Mouse (Mus musculus) kidney, adult 18-20 months (tissue): ENCODE data around the gene Reln.

Source experiments
- DNase-seq: peaks from one replicate; pipeline ENCODE4 v3.0.0; 2021

The Reln gene

DNA sequence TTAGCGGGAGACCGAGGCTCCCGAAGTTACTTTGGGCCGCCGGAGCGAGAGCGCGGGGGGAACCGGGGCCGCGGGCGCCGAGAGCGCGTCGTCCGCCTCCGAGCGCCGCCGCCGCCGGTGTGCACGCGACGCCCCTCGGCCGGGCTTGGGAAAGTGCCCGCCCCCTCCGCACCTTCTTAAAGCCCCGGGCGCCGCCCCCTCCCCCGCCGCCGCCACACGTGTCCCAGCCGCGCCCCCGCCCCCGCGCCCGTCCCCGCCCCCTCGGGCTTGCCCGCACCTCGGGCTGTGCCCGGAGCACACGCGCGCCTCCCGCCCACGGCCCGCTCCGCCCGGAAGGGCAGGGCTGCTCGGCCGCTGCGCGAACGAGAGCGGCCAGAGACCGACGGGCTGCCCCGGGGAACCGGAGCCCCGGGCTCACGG, at the start of gene Reln:
Gene Reln, minus strand, starts transcription at position 147 of the 420 bp plus-strand sequence.
- peak; percentile 6 for DNase-seq

DNA sequence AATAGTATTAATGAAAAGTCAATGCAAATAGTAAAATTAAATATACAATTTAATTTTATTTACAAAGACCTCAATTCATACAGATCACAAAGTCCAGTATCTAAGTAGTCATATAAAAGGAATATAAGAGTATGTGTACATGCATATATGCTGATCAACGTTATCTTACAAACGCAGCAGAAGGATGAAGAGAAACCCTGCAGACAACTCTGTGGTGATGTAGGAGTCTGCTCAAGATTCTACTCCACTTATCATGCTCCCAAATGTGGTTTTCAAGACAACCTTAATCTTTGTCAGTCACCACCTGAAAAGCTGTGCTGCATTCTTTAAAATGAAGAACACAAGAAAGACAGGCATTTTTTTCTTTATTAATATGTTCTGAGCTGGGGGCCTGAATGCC, 44.0 kb upstream of the Reln start:
- DNase-seq: no peak

DNA sequence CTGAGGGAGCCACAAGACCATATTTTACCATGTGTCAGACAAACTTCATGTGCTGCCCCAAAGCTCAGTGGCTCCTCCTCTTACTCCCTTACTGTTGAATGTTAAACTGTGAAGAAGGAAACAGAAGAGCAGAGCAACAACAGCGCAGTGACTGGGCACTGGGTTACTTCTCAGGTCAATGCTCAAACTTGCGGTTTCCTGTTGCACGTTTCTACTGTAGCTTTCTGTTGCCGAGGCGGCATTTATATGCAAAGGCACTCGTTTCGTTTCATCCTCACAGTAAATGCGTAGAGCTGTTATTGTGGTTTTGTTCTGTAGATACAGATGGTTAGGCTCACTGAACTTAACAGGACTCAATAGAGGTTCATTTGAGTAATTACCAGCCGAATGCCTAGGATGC, 16.0 kb upstream of the Reln start:
- DNase-seq: no peak

DNA sequence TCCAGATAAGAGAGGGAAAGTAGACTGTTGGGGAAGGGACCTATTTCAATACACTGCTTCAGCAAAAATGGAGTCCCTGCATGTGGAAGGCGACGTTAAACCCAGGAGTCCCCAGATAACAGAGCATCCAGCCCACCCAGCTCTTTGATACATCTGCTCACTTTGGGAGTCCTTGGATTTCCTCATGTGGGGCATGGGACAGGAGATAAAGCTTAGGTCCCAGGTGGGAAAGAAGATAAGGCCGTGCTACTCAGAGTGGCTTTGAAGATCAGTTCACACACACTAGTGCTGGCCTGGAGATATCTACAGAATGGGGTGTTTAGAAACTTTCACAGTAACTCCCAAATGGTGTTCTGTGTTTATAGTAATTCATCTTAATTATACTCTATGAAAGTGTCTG, 3.9 kb upstream of the Reln start:
- DNase-seq: no peak

DNA sequence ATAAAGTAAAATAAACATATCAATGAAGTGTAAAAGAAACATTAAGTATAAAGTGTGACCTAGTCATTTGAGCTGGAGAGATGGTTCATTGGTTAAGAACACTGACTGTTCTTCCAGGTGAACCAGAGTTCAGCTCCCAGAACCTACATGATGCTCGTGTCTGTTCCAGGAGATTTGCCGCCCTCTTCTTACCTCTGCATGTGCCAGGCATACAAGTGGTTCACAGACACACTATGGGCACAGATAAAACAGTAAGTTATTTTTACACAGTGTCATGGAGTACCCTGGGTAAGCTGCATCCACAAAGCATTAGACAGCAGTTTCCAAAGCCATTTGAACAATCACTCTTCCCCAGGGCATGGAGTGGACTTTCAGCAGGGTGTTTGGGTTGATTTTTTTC, 3.2 kb upstream of the Reln start:
- no peak for DNase-seq

DNA sequence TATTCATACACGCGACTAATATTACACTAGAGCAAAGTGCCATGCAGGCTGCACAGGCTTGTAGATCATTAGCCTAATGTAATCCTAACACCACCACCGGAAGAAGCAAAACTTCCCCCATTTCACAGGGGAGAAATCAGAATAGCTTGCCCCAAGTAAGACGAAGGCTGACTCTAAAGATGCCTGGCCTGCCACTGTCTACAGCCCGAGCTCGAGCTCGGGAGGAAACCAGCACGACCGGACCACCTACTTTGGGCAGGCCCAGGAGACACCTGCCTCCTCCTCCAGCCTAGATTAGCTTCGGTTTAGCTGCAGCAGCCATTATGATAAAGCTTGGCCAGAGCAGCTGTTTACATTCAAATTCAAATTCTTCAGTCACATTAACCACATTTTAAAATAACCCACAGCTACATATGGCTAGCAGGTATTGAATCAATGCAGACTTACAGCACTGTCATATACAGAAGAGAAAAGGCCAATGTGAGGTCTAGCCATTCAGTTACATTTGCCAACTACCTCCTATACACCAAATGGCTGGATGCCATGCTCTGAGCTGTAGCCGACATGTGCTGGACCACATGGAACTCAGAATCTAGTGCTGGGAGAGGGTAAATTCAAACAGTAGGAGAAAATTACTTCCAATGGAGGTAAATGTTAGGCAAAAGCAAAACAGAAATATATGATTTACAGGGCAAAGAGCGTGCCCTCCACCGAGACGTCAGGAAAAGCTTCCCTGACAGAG, 1.6 kb upstream of the Reln start:
- DNase-seq: no peak

DNA sequence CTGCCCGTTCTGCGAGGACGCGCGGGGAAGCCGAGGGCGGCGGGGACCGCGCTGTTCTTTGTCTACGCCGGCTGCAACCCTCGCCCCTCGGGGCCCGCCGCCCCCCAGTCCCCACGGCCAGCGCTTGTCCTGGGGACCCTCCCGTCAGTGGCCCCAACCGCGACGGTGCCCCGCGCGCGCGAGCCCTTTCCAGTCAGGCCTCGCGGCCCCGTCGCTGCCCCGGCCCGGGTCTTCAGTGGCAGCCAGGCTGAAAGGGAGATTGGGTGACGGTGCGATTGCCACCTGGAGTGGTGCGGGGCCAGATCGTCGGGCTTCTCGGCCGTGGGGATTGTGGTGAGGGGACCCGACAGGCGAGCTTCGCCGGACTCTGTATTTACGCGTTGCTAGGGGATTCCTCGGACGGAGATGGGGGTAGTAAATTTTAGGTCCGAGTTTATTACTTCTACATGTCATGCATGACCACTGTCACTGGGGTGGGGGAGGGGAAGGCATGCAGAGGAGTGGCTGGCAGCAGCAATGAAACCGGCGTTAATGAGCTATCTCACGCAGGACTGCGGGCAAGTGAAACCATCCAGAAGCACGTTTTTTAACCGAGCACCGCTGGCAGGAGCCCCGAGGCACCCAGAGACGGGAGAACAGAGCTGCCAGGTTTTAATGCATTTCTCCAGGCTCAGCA, 612 bp upstream of the Reln start:
- DNase-seq: peak; percentile 14

DNA sequence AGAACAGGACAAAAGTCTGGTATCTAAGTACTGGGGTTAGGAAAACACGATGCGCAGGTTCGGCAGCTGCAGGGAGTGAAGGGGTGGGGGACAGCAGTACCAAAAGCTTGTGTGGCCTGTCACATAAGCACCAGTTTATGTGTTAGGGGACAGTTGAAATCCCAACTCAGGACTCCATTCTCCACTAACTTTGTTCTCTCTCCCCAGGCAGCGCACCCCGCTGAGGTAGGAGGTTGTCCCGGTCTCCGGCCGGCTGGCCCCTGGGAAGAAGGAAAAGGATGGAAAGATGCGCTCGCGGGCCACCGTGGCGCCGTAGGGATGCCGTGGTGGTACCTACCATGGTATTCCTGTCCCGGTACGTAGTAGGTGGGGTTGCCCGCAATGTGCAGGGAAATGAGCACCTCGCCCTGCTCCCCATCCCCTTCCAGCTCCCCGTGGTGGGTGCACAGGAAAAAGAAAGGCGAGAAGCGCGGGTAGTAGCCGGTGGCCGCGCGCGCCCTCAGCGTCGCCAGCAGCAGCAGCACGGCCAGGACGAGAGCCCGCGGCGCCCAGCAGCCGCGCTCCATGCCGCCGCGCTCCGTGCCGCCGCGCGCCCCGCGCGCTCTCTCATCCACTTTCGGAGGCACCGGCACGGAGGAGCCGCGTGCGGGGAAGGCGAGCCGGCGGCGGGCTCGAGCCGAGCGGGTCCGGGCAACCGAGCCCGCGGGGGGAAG, 503 bp downstream of the Reln start:
- peak; percentile 15 for DNase-seq

DNA sequence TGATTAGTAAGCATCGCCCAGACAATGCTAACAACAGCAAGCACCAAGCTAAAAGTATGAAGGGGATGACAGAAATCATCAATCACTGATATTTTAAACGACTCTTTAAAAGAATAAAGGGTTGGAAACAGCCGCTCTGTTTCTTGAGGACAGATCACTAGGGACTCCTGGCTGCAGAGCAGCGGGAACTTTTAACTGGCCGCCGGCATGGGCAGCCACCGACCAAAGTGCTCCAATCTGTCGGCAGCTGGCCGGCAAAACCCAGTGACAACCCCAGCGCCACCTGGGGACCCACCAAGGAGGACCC, 1.0 kb downstream of the Reln start:
- peak; percentile 4 for DNase-seq

DNA sequence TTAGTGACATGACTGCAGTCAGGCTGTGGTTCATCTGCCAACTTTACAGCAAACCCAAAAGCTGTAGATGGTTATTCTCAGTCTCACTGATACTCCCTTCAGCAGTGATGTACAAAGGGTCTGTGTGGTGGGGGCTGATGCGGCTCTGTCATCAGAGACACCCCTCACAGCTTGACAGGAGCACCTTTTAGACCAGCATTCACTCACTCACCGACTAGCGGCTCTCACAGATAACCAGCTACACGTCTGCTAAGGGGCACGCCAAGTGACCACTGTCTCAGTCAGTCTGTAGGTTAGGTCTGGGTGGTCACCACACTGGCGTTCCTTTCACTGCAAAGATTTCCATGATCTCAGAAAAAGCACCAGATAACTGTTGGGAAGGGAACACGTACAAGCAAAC, 2.0 kb downstream of the Reln start:
- no peak for DNase-seq

DNA sequence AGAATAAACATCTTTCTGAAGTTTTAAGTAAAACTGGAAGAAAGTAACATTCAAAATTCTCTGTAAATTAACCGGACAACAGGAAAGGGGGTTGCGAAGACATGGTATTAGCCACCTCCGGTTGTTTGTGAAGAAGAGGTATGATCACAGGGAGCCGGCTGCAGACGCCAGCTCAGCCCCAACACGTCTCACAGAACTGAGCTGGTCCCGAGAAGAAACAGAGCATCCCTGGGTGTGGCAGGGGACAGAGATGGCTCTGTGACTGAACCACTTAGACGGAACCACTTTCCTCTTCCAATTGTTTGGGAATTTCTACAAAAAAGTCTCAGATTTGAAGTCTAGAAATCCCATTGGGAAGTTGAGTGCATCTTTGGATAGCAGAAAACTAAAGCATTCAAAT, 3.5 kb downstream of the Reln start:
- no peak for DNase-seq

DNA sequence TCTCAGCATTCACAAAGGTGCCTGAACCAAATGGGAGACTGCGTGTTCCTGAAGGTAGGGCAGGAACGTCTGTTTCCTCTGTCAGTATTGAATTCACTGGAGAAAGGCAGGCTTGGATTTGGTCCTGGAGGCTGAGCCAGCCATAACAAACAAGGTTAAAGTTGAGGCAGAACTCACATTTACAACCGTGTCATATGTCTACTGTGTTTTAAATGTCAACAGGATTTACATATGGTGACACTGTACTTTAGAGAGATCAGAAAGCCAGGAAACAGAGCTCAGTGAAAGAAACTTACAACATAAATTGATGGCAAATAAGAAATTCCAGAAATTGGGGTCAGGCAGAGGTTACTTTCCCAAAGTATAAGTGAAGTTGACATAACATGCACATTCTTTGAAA, 9.1 kb downstream of the Reln start:
- DNase-seq: no peak

DNA sequence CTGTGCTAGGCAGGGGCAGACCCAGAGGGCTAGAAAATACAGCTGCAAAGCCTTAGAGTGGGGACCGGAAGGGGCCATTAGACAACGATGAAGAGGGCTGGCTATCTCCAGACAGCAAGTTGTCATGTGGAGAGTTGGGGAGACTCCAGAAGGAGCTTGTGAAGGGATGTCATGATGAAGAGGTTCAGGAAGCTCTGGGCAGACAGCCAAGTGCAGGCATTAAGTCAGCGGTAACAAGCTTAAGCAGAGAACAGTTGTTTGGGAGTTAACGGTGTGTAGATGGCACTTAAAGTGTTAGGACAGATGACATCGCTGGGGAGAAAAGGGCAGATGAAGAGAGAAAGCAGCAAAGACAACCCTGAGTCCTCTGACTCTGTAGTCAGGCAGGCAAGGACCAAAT, 13.7 kb downstream of the Reln start:
- DNase-seq: no peak

DNA sequence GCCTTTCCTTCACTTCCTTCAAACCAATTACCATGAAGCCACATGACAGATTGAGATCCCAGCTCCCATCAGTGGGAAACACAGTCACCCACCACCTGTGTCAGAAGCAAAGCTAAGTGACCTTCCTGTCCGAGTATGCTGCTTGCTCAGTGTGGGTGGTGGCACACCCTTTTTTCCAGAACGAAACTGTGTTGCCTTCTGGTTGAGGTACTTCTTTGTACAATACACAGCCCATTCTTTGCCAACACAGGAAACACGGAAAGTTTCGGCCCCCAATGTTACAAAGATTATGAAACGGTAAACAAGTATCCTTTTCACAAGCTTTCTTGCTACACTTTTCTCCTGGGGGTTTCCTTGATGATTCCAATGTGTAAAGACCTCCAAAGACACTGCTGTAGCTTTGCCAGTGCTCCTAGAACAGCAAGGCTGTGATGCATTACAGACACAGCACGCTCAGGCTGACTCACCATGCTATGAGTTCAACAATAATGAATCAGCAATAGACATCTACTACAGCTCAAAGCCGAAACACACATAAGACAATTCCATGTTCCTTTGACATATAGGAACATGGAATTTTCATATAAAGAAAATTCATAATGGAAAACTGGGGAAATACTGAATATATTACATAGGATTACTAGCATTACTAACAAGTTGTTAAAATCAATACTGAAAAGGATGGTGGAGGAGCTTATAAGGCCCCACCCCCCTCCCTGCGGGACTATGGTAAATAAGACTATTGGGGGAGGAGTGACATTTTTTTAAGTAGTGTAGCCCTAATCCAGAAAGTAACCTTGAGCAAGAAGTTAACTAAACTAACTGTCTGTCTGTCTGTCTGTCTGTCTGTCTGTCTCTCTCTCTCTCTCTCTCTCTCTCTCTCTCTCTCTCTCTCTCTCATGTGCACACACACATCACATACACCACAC, 15.8 kb downstream of the Reln start:
- DNase-seq: no peak

DNA sequence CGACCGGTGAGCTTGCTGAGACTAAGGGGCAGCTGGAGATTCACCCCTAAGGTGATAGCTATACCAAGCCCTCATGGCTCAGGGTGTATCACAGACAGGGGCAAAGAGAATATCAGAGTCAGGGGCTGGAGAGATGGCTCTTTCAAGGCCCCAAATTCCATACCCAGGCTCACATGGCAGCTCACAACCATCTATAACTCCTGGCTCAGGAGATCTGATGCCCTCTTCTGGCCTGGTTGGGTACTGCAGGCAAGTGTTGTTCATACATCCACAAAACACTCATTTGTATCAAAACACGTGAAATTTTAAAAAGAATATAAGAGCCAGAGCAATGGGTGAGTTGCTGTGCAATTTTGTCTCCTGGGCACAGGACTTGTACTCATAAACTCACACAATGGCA, 17.3 kb downstream of the Reln start:
- DNase-seq: peak; percentile 42

DNA sequence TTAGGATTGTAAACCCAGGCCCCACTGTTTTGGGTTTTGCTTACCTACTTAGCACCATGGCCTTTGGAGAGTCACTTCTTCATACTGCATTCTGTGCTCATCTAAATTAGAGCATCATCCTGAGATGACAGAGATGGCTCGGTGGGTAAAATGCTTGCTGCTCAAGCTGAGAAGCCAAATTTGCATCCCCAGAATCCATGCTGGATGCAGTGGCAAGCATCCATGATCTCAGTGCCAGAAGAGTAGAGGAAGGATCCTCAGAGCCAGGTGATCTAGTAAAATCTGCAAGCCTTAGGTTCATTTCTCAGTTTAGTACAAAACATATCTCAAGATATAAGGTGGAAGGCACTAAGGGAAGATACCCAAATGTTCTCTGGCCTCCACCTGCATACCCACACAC, 20.7 kb downstream of the Reln start:
- DNase-seq: no peak

DNA sequence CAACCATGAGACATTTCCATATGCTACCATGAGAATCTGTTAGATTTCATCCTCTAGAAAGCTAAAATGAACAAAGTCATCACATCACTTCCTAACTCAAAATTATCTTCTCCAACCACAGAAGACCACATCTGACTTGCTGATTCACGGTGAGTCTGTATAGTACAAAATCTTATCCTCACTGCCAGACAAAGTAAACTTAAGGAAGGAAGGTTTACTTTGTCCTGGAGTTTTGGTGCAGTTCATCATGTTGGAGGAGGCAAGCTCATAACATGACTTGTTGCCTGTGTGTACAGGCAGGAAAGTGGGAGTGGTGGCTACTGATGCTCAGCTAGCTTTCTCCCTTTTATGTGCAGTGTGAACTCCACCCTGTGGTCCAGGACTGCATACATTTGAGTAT, 26.7 kb downstream of the Reln start:
- no peak for DNase-seq

DNA sequence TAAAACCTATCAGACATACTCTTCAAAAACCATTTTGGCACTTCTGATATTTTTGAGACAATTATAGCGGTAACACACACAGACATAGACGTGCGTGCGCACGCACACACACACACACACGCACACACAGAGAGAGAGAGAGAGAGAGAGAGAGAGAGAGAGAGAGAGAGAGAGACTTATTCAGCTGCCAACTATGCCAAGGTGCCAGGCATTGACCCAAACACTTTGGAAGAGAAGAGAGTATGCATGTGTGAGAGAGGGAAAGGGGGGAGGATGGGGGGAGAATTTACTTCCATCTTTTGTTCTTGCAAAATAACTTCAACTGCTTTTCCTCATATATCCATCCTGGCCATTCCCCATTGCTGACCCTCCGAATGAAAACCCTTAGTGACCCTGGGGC, 28.0 kb downstream of the Reln start:
- DNase-seq: no peak

DNA sequence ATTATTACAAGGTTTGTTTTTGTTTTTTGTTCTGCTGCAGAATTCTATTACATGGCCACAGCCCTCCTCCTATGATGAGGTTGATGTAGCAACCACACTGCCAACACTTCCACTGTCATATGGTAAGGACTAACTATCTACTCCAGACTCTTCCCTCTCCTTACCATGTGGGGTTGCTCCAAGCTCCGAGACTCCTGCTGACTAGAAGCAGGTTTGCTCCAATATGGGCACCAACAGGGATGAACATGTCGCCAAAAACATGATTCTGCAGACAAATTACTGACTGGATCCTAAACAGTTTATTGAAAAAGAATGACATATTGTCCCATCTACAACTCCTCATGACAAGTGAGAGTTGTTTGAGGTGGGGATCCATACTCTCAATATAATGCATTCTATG, 28.5 kb downstream of the Reln start:
- DNase-seq: no peak

DNA sequence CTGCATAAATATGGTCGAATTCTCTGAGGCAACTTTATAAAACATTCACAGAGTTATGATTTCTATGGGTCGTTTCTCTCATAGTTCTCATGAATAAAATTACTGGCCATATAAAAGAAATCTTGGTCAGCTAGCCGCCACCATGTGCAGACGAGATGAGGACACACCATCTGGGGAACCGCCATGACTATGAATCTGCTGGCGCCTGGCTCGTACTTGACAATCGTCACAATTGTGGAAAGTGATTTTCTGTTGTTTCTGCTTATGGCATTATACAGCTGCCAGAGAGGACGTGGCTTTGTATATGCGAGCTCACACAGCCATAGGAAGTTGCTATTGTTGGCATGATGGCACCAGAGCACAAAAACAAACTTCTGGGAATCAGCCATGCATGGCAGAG, 31.5 kb downstream of the Reln start:
- DNase-seq: no peak

DNA sequence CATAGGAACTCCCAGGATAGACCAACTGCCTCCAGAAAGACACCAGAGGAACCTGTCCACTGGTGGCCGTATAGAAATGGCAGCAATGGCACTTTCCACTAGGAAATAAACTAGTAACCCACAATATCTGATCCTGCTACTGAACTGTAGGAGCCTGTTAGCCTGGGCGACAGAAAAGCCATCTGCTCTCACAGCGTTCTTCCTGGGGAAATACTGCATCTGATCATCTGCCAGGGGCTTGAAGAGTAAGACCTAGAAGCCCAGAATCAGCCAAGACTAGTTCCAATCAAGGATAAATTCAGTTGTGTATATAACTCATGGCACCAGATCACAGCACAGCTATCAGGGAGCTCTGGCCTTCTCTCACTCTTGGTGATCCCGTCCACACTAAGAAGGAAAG, 33.5 kb downstream of the Reln start:
- DNase-seq: no peak

DNA sequence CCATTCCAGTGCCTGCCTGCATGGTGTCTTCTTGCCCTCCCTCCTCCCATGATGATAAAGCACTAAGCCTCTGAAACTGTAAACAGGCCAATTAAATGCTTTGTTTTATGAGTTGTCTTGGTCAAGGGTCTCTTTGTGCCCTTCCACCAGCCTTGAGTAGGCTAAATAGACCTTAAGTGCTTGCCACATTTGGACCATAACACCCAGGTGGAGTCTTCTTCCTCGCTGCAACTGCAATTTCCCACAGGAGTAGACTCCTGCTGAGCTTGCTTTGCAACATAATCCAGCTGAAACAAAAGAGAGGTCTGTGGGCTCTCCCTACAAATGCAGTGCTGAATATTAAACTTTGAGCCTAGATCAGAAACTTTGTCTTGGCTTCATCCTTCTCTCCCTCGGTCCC, 35.5 kb downstream of the Reln start:
- no peak for DNase-seq

DNA sequence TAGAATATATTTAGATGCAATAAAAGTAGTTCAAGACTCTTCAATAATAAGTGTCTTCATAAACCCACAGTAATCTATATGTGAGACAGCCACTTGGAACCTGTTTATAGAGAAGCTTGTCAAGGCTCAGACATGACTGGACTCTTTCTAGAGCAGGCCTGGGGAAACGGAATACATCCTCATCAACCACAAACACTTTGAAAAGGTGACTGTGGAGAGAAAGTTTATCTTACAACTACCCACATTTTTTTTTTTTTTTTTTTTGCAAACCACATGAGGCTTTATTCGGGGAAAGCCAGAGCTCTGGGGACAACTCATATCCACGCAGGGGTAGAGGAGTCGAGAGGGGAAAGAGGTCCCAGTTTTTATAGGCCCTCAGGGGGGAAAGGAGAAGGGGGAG, 36.6 kb downstream of the Reln start:
- no peak for DNase-seq
